Mouse (Mus musculus) c-Kit-negative CD71-positive TER-119-positive erythroid progenitor cells, embryonic 14.5 days (primary cell): ENCODE data around the gene Abi3bp.

ENCODE experiments used
- DNase-seq: peaks from one replicate; pipeline ENCODE4 v3.0.0-alpha.2; 2013; ENCODE audit warnings: low read depth, low spot score

The Abi3bp gene

DNA sequence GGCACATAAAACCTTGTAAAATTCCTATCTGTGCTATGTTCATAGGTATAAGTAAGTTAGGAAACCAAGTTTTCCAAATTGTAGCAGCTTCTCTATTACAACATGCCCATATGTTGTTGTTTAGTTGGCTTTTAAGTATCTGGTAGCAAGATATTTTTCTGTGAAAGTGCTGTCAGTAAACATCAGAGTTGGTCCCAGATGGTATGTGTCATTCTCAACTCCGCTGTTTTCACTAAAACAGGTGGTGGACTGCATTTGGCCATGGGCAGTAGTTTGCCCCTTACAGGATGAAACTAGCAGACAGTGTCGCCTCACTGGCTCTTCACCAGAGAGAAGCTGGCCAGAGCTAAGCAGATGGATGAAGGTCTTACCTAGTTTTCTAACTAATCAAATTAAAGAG, 26.3 kb downstream of the Abi3bp start:
- no peak for DNase-seq

DNA sequence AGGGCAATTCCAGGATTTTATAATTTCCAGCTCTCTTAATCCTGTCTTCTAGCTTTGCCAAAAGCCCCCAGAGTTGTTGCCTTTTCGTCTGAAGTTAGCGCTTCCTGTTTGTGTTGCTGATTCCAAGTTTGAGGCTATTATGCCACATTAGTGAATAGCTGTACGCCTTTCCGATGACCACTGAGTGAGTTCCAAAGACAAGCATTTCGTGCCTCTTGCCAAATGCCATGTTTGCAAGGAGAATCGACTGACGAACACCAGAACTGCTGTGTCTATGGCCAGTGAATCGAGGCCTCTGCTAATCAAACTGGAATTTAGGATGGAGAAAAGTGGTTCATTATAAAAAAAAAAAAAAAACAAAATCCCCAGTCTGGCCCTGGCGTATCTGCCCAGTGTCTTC, 40.3 kb downstream of the Abi3bp start:
- no peak for DNase-seq

- no peak for DNase-seq
Measured at GRCm38 (mm10) chr16:56524359-56524758, 46.7 kb downstream of the Abi3bp start.

- no peak for DNase-seq
Measured at GRCm38 (mm10) chr16:56526482-56526881, 48.8 kb downstream of the Abi3bp start.

GRCm38 (mm10) chr16:56528079-56528688, 50.5 kb downstream of the Abi3bp start:
- DNase-seq: no peak

GRCm38 (mm10) chr16:56579536-56579935, 101.9 kb downstream of the Abi3bp start:
- DNase-seq: no peak

DNA sequence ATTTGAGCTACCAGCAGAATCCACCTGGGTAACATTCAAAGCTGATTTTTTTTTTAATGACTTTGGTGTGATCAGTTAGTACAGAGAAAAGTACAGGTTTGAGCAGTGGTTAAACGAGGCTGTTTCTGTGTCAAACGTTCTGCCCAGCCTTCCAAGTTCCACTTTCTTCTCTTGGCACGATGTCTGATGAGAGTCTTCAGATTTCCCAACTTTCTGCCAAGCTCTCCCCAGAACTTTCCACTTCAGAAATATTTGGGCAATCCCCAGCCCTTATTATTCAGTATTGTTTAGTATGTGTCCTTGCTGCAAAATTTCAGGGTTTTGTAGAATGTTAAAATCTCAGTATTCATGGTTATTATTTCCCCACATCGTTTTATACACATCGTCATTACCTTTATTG, 115.9 kb downstream of the Abi3bp start:
- DNase-seq: no peak

DNA sequence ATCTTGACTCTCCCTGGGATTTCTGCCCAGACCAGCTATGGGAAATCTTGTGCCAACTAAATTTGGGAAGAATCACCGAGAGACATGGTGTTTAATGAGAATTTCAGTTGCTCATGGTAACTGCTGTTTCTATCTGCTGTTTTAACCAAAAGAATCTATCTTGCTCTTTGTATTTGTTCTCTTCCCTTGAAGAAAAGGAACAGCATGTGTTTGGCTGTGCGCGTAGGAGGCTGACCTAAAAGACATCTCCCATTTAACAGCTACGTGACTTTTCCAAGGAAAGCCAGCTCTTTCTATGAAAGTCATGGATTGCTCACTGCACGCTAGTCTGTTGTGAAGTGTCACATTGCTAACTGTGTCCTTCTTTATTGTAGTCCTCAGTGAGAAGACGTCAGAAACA, 117.2 kb downstream of the Abi3bp start:
- no peak for DNase-seq

DNA sequence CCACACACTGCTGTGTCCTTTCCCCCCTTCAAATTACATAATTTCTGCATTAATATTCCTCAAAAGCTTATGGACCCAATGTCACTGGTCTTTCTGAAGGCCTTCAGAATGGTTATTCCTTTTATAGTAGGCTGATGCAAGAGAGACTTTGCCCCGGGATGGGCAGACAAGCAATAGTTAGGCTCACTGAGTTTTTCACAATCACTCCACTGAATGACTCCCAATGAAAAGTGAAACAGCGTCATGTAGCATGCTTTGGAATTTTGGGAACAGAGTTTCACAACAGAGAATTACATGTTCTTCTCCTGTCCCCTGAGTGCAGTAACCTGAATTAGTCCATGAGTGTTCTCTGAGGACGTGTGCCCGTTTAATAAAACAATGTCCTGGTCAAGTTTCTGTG, 120.7 kb downstream of the Abi3bp start:
- no peak for DNase-seq

GRCm38 (mm10) chr16:56602394-56602793, 124.7 kb downstream of the Abi3bp start:
- DNase-seq: no peak

- no peak for DNase-seq
Measured at GRCm38 (mm10) chr16:56610572-56610971, 132.9 kb downstream of the Abi3bp start.

- no peak for DNase-seq
Measured at GRCm38 (mm10) chr16:56611096-56611867, 133.6 kb downstream of the Abi3bp start.

- no peak for DNase-seq
Measured at GRCm38 (mm10) chr16:56638544-56638943, 160.9 kb downstream of the Abi3bp start.

DNA sequence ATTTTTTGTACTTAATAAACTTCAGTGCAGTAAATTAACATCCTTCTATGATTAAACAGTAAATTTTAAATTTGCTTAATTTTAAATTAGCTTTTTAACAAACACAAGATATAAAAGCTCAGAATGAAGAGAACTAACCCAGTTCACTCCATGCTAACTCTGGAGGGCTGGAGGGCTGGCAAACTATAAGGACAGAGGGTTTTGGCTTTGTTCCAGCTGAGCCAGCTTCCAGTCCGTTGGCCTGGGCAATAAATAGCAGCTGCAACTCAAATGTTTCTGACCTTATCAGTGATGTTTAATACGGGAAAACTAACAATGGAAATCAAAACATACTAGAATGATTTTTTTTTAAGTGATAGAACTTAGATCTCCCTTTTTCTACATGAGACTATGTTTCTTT, 167.6 kb downstream of the Abi3bp start:
- DNase-seq: no peak

- DNase-seq: no peak
Measured at GRCm38 (mm10) chr16:56646382-56647172, 168.9 kb downstream of the Abi3bp start.

- DNase-seq: no peak
Measured at GRCm38 (mm10) chr16:56655193-56655910, 177.7 kb downstream of the Abi3bp start.

DNA sequence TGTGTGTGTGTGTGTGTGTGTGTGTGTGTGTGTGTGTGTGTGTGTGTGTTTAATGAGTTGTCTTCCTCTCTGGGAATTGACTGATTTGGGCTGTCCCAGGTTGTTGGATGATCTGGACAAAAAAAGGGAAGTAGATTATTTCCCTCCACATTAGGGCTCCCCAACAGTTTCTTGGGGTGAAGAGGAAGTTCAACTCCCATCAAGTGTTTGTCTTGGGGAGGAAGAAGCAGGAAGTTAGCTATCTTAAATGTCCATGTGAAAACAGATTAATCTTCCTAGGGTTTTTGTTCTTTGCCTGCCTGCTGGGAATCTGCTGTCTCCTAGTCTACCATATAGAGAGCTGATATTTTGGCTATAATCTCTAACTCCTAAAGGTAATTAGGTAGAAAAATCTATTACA, 181.2 kb downstream of the Abi3bp start:
- DNase-seq: no peak

DNA sequence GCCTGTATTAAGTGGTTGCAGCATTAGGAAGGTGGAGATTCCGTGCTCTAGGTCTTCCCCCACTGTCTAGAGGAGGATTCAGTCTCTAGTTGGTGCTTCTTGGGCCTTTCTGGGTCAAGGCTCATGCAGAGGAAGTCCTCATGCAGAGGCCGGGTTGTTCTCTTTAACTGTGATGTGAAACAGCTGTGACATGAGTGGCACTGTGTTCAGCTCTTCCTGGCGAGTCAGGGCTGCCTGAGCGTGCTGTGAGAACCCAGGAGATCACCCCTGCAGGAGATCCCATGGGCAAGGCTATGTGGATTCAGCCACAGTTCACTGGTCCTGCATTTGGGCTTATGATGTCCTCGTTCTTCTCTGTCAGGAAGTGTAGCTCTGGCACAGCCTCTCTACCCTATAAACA, 191.8 kb downstream of the Abi3bp start:
- no peak for DNase-seq

DNA sequence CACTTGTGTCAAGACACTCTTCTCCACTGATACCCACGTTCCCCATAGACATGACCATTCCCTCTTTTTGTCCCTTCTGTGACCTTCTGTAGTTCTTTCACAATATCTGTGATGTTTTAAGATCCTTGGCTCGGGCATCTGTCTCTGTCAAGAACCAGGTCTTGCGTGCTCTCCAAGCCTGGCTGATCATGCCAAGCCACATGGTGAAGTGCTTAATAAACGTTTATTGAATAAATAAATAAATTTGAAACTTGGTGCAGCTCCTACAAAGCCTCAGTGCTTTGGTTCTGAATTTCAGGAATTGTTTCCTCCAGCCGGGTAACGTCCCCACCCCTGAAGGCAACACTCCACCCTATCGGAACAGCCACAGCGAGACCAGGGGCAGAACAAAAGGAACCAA, 193.3 kb downstream of the Abi3bp start:
- no peak for DNase-seq

GRCm38 (mm10) chr16:56673420-56673819, 195.7 kb downstream of the Abi3bp start:
- no peak for DNase-seq

DNA sequence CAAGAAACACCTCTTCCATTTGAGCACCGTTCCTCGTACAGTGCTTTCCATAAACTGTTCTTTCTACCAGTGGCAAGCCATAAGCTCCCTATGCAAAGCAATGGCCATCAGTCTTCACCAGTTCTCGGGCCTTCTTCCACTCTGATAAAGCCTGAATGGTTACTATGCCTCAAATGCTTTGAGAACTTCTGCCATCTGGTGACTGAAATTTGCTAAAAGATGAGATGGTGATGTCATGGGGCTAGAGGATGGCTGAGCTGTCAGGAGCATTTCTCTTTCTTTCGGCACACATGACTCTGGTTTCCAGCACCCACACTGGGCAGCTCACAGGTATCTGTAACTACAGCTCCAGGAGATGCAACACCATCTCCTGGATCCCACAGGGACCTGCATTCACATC, 199.5 kb downstream of the Abi3bp start:
- no peak for DNase-seq
